Mouse (Mus musculus) lung, embryonic 16.5 days (tissue): ENCODE measurements around the gene Chrna5. TPM values are rescaled to one million over a fixed set of nuclear protein-coding genes. Genes with fewer than 3 reads are reported as not detected.
A peak's percentile ranks its signal among the peaks of the same experiment; 100 is the strongest.

ENCODE experiments used
- ATAC-seq: fragments of 200-750 bp; cut with Nextera tagmentation; 2 replicates; pipeline ENCODE4 v1.8.0; 2017; ENCODE audit warnings: low read depth, mild to moderate bottlenecking, moderate library complexity
- H3K27ac ChIP-seq: fragments of 300-500 bp; sonication (generic); 2 replicates; pipeline ENCODE4 v1.5.1; 2014; ENCODE audit warnings: mild to moderate bottlenecking, control low read depth, low read length
- H3K27me3 ChIP-seq: fragments of 300-500 bp; sonication (generic); 2 replicates; pipeline ENCODE4 v1.6.1; 2014; ENCODE audit warnings: low read depth, low read length, mixed read lengths; ENCODE audit not compliant: control insufficient read depth, insufficient read depth
- H3K36me3 ChIP-seq: fragments of 300-500 bp; sonication (generic); 2 replicates; pipeline ENCODE4 v1.6.1; 2014; ENCODE audit warnings: low read length; ENCODE audit not compliant: control insufficient read depth, insufficient read depth
- H3K4me1 ChIP-seq: fragments of 300-500 bp; sonication (generic); replicated peaks from 2 replicates; pipeline ENCODE4 v1.6.1; 2014; ENCODE audit warnings: low read length, mixed read lengths; ENCODE audit not compliant: control insufficient read depth, insufficient read depth
- H3K4me2 ChIP-seq: fragments of 300-500 bp; sonication (generic); 2 replicates; pipeline ENCODE4 v1.6.1; 2014; ENCODE audit warnings: low read depth, low read length, control low read depth
- H3K4me3 ChIP-seq: fragments of 300-500 bp; sonication (generic); 2 replicates; pipeline ENCODE4 v1.5.1; 2014; ENCODE audit warnings: mild to moderate bottlenecking, low read length, control low read depth
- H3K9ac ChIP-seq: fragments of 300-500 bp; sonication (generic); 2 replicates; pipeline ENCODE4 v1.6.1; 2014; ENCODE audit warnings: low read length, control low read depth
- H3K9me3 ChIP-seq: fragments of 300-500 bp; sonication (generic); 2 replicates; pipeline ENCODE4 v1.6.1; 2016; ENCODE audit warnings: low read length; ENCODE audit not compliant: control insufficient read depth
- WGBS: fragments of 180-500 bp; shearing (Covaris S2); extraction: QIAGEN DNeasy Blood & Tissue Kit; methylation state at CpG from one replicate; pipeline ENCODE4 v1.1.7; 2014; 5-methylcytosine and 5-hydroxymethylcytosine counted together
- polyA plus RNA-seq: library from polyadenylated mRNA; unstranded; fragments of >200 nt; fragmentation: Nextera tagmentation; extraction: Ambion mirVana; gene quantifications from 2 replicates; pipeline ENCODE4 v1.2.1, GENCODE M21; 2015

Gene Chrna5
- polyA plus RNA-seq, 1 experiment from 2014 or later: 0.14 TPM

DNA sequence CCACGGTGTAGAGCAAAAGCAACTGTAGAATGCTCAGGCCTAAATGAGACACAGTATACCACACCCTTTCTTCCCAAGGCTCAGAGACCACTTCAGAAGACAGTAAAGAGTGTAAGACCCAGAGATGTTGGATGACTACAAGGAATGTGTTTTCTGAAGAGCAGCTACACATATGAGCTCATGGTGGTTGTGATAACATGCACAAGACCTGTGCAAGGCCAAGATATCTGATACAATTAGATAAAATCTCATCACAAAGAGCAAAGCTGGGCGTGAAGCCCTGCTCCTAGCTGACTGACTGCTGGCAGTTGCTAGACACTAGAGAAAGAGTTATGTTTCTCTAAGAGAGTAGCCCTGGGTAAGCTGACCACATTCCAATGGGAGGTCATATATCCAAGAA lies 29.0 kb downstream of the Chrna5 start:
- H3K4me2 ChIP-seq: no peak overlapping the region
- WGBS: 58% methylated on average over 2 of the region's 2 CpGs
- no peaks in the 10 kb centered on the region for H3K36me3 ChIP-seq
- H3K4me3 ChIP-seq: no peak overlapping the region
- ATAC-seq: no peak
- H3K9me3 ChIP-seq: no peaks in the 10 kb centered on the region
- no peak overlapping the region for H3K9ac ChIP-seq
- H3K27ac ChIP-seq: no peak overlapping the region
- no peaks in the 10 kb centered on the region for H3K4me1 ChIP-seq
- no peaks in the 10 kb centered on the region for H3K27me3 ChIP-seq

DNA sequence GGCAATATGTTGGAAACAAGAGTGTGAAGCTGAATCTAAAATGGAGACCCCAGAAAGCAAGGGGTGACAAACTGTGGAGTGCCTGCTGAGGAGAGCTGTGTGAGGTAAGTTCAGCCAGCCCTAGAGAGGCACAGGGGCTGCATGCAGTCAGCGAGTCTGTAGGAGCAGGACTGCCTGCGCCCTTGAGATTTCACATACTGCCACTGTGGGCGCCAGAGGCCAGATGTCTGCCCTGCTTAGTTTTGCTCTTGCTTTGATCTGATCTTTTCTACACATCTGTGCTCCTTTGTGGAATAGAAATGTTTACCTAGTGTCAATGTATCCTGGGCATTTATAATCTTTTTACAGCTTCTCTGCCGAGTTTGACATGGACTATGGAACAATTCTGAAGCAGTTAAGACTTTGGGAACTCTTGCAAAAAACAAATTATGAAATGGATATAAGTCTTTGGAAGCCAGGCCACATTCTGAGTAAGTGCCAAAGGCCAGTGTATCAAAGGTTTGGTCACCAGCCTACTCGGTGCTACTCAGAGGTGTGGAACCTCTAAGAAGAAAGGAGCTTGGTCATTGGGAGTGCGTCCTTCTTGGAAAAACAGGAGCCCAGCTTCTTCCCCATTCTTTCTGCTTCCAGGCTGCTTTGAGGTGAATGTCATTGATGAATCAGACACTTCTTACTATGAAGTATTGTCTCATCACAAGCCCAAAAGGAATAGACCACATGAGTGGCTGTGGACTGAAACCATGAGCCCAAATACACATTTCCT lies 30.1 kb downstream of the Chrna5 start:
- no peak overlapping the region for H3K9ac ChIP-seq
- no peak overlapping the region for H3K27ac ChIP-seq
- 29% methylated on average over 6 of the region's 6 CpGs for WGBS
- H3K4me3 ChIP-seq: no peak overlapping the region
- no peak overlapping the region for H3K4me2 ChIP-seq
- no peaks in the 10 kb centered on the region for H3K4me1 ChIP-seq
- no peaks in the 10 kb centered on the region for H3K9me3 ChIP-seq
- ATAC-seq: no peak
- no peaks in the 10 kb centered on the region for H3K36me3 ChIP-seq
- no peaks in the 10 kb centered on the region for H3K27me3 ChIP-seq

DNA sequence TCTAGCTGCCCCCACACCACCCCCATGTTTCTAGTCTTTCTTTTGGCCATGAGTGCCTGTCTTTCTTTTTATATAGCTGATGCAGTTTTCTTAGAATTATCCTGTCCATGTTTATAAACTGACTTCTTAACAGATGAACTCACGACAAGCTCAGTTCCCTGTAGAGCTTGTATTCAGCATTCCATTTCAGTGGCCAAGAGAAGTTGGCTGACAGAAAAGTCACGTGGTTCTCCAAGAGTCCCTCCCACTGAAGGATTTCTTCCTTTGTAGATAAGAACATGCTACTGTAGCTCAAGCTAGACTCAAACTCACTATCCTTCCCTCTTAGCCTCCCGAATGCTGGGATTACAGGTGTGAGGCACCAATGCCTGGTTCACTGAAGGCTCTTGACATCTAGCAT lies 36.2 kb downstream of the Chrna5 start:
- no peak for ATAC-seq
- WGBS: 64% methylated on average over 3 of the region's 3 CpGs
- no peaks in the 10 kb centered on the region for H3K36me3 ChIP-seq
- H3K9ac ChIP-seq: no peak overlapping the region
- H3K4me3 ChIP-seq: no peak overlapping the region
- H3K4me2 ChIP-seq: no peak overlapping the region
- no peaks in the 10 kb centered on the region for H3K4me1 ChIP-seq
- H3K9me3 ChIP-seq: no peaks in the 10 kb centered on the region
- no peaks in the 10 kb centered on the region for H3K27me3 ChIP-seq
- no peak overlapping the region for H3K27ac ChIP-seq

DNA sequence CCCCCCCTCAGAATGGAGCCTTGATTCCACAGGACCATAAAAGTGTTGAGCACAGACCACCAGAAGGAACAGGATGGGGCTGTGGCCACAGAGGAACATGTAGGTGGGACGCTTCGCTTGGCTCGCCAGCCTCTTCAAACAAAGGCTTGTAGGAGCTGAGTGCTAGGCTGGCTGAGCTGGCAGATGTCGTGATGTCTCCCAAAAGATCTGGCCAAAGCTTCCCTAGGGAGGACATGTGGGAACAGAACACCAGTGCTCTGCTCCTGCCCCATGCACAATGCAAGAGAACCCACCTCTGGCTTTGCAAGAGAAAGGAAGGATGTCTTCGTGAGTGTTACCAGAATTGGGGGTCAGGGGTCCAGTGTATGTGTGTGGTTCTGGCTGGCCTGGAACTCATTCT lies 42.6 kb downstream of the Chrna5 start:
- Histone ChIP-seq H3K9ac (no peak overlapping the region), H3K36me3 (no peaks in the 10 kb centered on the region), H3K27me3 (peaks cover 36% of the 10 kb centered on the region), H3K9me3 (no peaks in the 10 kb centered on the region), H3K4me3 (no peak overlapping the region), H3K27ac (no peak overlapping the region), H3K4me2 (no peak overlapping the region), H3K4me1 (peaks cover 6% of the 10 kb centered on the region)
- 73% methylated on average over 5 of the region's 5 CpGs for WGBS
- no peak for ATAC-seq

DNA sequence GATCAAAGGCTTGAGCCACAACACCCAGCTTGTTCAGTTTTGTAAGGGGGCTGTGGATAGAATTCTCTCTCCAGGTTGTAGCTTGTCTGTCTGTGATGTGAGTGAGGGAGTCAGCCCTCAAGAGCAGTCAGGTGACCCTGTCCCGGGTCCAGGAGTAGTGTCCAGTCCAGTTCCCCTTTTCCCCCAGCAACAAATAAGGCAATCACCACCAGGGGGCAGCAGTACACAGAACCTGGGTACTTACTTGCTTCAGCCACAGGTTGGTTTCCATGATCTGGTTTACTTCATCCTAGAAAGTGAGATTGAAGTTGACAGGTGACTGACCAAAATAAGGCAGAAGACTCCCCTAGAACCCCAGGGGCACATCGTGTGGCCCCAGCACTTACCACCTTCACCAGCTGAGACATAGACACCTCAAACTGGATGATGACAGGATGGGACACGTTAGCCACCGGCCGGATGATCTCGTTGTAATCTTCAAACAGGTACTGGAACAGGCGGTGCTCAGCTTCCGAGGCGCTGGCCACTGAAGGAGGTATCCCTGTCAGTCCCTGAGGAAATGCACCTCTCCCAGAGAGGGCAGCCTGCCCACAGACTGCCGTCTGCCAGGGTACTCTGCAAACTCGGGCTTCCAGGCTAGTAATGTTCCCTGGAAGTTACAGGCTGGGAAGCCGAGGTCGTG lies 43.4 kb downstream of the Chrna5 start:
- 43% methylated on average over 13 of the region's 13 CpGs for WGBS
- H3K27ac ChIP-seq: no peak overlapping the region
- no peaks in the 10 kb centered on the region for H3K9me3 ChIP-seq
- H3K36me3 ChIP-seq: no peaks in the 10 kb centered on the region
- H3K4me3 ChIP-seq: no peak overlapping the region
- ATAC-seq: no peak
- H3K9ac ChIP-seq: no peak overlapping the region
- peaks cover 36% of the 10 kb centered on the region for H3K27me3 ChIP-seq
- H3K4me1 ChIP-seq: peaks cover 6% of the 10 kb centered on the region
- H3K4me2 ChIP-seq: no peak overlapping the region

- Histone ChIP-seq H3K36me3 (no peaks in the 10 kb centered on the region), H3K27me3 (peaks cover 36% of the 10 kb centered on the region), H3K4me2 (peak overlapping the region; percentile 41), H3K27ac (no peak overlapping the region), H3K4me1 (peaks cover 6% of the 10 kb centered on the region), H3K9ac (no peak overlapping the region), H3K9me3 (no peaks in the 10 kb centered on the region), H3K4me3 (peak overlapping the region; percentile 18)
- 10% methylated on average over 38 of the region's 38 CpGs for WGBS
- ATAC-seq: no peak
These were observed 45.0 kb downstream of the Chrna5 start for GRCm38 (mm10) chr9:55025534-55026274.

GRCm38 (mm10) chr9:55026275-55026663 lies 45.6 kb downstream of the Chrna5 start, which contains the start of gene Chrna3:
Chrna3 (minus strand) TSS chr9:55026562.
- no peak within 1 kb of the TSS for H3K27ac ChIP-seq
- H3K36me3 ChIP-seq: no peaks in the 10 kb centered on the region
- H3K4me1 ChIP-seq: peaks cover 6% of the 10 kb centered on the region
- peak within 1 kb of the TSS; percentile 41 for H3K4me2 ChIP-seq
- 2% methylated on average over 39 of the region's 39 CpGs for WGBS
- ATAC-seq: 0 out of 2 replicates have a peak, but pooled peaks have one; percentile 45
- H3K9me3 ChIP-seq: no peaks in the 10 kb centered on the region
- H3K4me3 ChIP-seq: peak within 1 kb of the TSS; percentile 18
- H3K27me3 ChIP-seq: peaks cover 36% of the 10 kb centered on the region
- H3K9ac ChIP-seq: no peak within 1 kb of the TSS

DNA sequence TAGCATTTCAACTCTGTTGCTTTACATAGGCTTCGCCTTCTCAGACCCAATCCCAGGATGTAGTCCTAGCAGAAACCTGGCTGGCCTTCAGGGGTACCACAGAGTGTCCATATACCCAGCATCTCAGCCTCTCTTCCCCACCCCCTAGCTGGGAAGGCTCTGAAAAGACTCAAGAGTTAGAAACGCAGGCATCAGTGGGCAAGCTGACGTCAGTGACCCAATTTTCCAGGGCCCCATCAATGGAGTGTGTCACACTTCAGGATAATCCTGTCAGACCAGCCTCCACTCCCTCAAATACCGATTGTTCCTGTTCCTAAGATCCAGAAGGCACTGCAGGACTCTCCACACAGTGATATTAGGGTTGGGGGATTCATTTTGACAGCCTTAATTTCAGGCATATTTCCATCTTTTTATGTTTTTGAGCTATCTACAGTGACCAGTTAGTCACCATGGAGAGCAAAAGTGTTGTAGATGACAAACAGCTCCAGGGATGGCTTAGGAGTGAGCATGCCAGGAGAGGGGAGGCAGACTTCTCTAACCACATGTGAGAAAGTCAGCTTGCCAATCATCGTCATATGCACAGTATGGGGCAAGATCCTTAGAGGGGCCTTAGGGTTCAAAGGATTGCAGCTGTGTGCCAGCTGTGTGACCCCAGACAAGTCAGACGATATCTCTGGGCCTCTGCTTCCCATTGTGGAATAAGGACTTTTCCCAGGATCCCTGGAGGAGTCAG lies 50.9 kb downstream of the Chrna5 start:
- Histone ChIP-seq H3K4me1 (no peaks in the 10 kb centered on the region), H3K27me3 (peaks cover 10% of the 10 kb centered on the region), H3K9me3 (no peaks in the 10 kb centered on the region), H3K4me3 (no peak overlapping the region), H3K27ac (no peak overlapping the region), H3K4me2 (no peak overlapping the region), H3K9ac (no peak overlapping the region), H3K36me3 (no peaks in the 10 kb centered on the region)
- 48% methylated on average over 6 of the region's 6 CpGs for WGBS
- no peak for ATAC-seq
